Mouse (Mus musculus) G1E-ER4 (cell line): ENCODE data around the gene Dcaf8. TPM values are rescaled to one million over a fixed set of nuclear protein-coding genes. Genes with fewer than 3 reads are reported as not detected.

Experiments used
- GATA1 ChIP-seq: IDR thresholded peaks from one replicate; pipeline ENCODE4 v1.8.0; 2012; ENCODE audit warnings: low read length, inconsistent platforms
- polyA plus RNA-seq: library from polyadenylated mRNA; stranded (reverse); fragments of >175 nt; gene quantifications from 2 replicates; pipeline ENCODE4 v1.2.3, GENCODE M21; 2012

Dcaf8 gene
- polyA plus RNA-seq, 1 experiment: 57.7 TPM

- no peak for TF ChIP-seq GATA1
Measured at GRCm38 (mm10) chr1:172177791-172178190, 29.9 kb downstream of the Dcaf8 start.

GRCm38 (mm10) chr1:172179102-172179501, 31.2 kb downstream of the Dcaf8 start:
- TF ChIP-seq GATA1: no peak

GRCm38 (mm10) chr1:172180881-172181280, 33.0 kb downstream of the Dcaf8 start:
- no peak for TF ChIP-seq GATA1

GRCm38 (mm10) chr1:172181777-172182176, 33.9 kb downstream of the Dcaf8 start:
- TF ChIP-seq GATA1: no peak

- TF ChIP-seq GATA1: no peak
Measured at GRCm38 (mm10) chr1:172183056-172183455, 35.2 kb downstream of the Dcaf8 start.

GRCm38 (mm10) chr1:172183915-172184314, 36.0 kb downstream of the Dcaf8 start:
- no peak for TF ChIP-seq GATA1

- no peak for TF ChIP-seq GATA1
Measured at GRCm38 (mm10) chr1:172186401-172187289, 38.8 kb downstream of the Dcaf8 start.

- TF ChIP-seq GATA1: no peak
Measured at GRCm38 (mm10) chr1:172188891-172189290, 41.0 kb downstream of the Dcaf8 start.

- no peak for TF ChIP-seq GATA1
Measured at GRCm38 (mm10) chr1:172191578-172191977, 43.7 kb downstream of the Dcaf8 start.

GRCm38 (mm10) chr1:172192217-172192616, 44.3 kb downstream of the Dcaf8 start:
- no peak for TF ChIP-seq GATA1

- no peak for TF ChIP-seq GATA1
Measured at GRCm38 (mm10) chr1:172194435-172194834, 46.6 kb downstream of the Dcaf8 start.

GRCm38 (mm10) chr1:172197146-172197545, 49.3 kb downstream of the Dcaf8 start:
- no peak for TF ChIP-seq GATA1

- no peak for TF ChIP-seq GATA1
Measured at GRCm38 (mm10) chr1:172197851-172198250, 50.0 kb downstream of the Dcaf8 start.

GRCm38 (mm10) chr1:172198316-172198715, 50.4 kb downstream of the Dcaf8 start:
- TF ChIP-seq GATA1: no peak

- no peak for TF ChIP-seq GATA1
Measured at GRCm38 (mm10) chr1:172198996-172199395, 51.1 kb downstream of the Dcaf8 start.

- TF ChIP-seq GATA1: no peak
Measured at GRCm38 (mm10) chr1:172200161-172200560, 52.3 kb downstream of the Dcaf8 start.

GRCm38 (mm10) chr1:172200871-172201447, 53.1 kb downstream of the Dcaf8 start:
- TF ChIP-seq GATA1: no peak
